Mouse (Mus musculus) adrenal gland, postnatal 36 days (tissue): ENCODE data around the gene Lrrc2. TPM values are rescaled to one million over a fixed set of nuclear protein-coding genes. Genes with fewer than 3 reads are reported as not detected.
A peak's percentile ranks its signal among the peaks of the same experiment; 100 is the strongest.

Source experiments
- DNase-seq, 2 experiments: peaks; one replicate each; pipeline ENCODE4 v3.0.0; 2021; ENCODE audit warnings: mixed read lengths in 1 of 2
- total RNA-seq, 2 experiments: library from RNA; stranded (reverse); gene quantifications; 2 replicates each; pipeline ENCODE4 v1.2.3; 2021

Lrrc2 gene
- total RNA-seq, 2 experiments from 2014 or later: 7.9 to 11.1 TPM

DNA sequence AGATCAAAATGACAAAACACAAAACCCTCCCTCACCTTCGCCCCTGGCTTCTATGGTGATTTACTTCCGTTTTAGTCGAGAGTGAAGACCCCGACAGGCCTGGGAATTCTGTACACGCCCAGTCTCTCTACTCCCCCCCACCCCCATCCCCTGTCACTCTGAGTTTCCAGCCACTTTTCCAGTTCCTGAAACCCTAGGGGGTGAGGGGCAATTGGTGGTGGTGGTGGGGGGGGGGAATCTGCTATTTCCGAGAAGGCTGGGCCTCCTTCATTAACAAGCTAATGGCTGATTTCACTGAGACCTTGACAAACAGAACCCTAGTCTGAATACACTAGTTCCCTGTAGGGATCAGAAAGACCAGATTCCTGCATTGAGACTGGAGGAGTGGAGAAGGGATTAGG is 4.1 kb upstream of the Lrrc2 start:
- DNase-seq: no peak

DNA sequence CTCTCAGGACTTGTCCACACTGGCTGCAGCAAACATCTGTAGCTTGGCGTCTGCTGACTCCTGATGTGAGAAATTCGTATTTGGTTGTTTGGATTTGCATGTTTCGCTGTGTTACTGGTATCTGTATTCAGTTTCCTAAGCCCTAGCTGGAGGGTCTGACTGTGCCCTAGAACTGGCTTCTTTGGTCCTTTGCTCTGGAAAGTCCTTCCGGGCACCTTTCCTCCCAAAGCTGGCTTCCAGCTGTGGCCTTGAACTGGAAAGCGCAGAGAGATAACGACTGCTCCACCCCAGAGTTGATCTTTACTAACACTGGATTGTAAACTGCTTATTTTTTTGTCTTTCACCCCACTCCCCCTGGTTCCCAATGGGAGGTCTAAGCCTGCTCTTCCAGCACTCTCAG is 3.4 kb upstream of the Lrrc2 start:
- DNase-seq: no peak

DNA sequence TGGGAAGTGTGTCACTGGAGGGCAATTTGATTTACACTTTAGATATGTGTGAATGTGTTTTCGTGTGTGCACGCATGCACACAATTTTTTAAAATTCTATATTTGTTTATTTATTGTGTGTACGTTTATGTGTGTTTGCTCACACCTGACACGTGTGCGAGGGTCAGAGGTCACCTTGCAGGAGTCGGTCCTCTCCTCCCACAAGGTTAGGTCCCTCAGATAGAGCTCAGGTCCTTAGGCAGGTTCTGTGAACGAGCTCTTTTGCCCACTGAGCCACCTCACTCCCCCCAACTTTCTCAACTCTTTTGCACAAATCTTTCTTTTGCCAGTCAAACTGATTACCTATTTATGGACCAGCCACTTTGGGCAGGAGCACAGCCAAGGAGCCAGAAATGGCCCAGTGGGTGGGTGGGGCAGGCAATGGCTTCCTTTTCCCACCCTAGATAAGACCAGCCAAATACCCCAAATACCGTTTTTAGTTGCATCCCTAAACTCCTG is 2.5 kb upstream of the Lrrc2 start:
- no peak for DNase-seq

DNA sequence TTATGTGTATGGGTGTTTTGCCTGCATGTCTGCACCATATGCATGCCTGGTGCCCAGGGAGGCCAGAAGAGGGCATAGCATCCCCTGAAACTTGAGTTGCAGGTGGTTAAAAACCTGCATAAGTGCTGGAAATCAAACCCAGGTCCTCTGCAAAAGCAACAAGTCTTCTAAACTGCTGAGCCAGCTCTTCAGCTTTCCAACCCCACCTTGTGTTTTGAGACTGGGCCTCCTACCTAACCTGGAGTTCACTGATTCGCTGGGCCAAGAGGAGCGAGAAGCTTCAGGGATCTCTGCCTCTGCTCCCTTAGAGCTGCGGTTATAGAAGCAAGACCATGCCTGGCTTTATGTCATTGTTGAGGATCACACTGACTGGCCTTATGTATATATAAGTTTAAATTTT is 1.2 kb upstream of the Lrrc2 start:
- no peak for DNase-seq

DNA sequence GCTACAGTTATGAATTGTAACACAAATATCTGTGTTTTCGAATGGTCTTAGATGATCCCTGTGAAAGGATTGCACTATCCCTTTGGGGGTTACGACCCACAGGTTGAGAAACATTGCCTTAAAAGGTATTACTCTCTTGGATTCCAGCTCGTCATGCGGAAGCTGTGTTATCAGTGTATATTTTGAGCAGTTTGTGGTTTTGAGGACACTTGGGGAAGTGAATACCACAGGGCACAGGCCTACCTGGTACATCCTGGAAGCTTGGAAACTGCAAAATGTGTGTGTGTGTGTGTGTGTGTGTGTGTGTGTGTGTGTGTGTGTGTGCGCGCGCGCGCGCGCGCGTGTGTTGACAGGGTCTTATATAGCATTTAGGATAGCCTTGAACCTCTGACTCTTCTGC is 521 bp downstream of the Lrrc2 start:
- DNase-seq: no peak

- DNase-seq: no peak
Measured at GRCm38 (mm10) chr9:110952398-110952797, 1.1 kb downstream of the Lrrc2 start.

DNA sequence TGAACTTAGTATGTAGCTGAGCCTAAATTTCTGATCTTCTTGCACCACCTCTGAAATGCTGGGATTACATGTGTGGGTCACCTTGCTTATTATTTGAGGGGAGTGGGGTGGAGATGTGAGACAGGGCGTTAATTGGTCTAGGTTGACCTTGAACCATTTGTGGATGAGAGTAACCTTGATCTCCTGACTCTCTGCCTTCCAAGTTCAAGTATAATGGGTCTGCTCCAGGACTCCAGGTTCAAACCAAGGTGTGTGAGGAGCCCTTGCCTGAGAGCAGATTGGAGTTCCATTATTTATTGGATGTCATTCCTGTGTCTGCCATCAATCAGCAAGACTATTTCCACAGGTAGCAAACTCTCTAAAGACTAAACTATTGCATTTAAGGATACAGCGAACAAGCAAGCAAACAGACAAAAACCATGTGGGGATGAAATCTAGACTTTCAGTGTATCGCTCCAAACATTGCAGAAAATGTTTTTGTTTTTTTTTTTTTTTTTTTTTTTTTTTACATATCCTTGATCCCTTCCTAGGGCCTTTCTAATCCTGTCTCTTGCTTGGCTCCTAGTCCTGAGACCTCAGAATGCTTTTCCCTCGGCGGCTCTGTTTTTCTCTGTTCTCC is 1.7 kb downstream of the Lrrc2 start:
- DNase-seq: no peak

DNA sequence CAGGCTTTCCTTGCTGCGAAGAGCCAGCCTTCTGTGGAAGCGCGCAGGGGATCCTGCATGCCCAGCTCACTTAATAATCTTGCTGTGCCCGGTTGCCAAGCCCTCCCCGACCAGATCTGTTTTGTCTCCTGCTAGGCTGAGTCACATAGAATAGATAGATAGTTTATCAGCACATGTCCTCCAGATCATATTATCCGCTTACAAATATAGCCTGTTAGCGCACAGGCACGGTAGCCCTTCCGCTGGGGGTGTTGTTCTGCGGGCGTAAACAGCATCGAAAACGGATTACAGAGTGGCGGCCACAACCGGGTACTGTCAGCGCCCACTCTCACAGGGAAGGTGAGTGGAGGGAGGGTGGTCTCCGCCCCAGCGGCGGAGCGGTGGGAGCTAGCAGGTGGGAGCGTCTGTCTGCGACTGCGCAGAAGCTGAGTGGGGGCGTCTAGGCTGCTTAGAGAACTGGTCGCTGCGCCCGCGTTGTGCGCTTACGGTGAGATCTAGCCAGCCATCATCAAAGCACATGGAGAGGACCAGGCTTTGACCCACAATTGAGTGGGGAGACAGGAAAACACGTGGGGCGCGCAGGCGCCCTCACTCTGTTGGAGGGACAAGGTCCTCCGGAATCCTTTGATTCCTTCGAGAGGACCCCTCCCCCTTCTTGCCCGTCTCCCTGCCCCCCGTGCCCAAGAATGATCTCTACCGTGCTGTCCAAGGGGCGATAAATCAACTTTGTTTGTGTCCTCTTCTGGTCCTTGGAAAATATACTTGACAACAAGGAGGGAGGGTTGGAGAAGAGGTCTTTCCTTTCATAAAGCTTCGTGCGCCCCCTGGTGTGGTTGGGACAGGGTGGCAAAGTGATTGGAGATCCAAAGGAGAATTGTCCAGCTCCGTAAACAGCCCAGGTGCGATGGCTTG is 2.5 kb downstream of the Lrrc2 start:
- peak; percentile 80 to 86 for DNase-seq

DNA sequence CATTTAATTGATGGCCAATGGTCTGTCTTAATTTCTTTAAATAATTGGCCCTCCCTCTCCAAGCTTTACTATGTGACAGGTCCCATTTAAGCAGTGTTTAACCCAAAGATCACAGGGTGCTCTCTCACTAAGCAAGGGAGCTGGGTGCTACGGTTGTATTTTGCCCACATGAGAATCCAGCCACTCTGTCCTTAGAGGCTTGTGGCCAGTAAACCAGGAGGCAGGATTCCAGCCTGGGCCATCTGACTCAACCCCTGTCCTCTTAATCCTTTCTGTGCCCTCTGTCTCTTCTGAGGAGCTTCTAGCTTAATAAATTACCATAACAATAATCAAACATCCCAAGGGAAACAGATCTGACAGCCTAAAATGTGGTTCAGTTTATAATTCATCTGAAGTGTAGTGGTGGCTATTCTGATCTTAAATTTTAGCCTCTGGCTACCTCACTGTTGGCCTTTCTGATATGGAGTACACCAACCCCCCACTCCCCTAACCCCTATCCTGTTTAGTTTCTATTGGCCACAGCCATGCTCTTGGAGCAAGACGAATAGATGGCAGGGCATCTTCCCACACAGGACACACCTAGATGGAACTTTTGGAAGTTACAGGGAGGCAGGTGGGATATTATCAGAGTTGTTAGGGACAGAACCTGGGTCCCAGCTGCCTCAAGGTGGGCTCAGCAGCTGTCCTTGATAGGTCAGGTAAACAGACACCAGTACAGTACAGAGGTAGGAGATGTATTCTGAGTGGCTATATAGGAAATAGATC is 3.5 kb downstream of the Lrrc2 start:
- no peak for DNase-seq

GRCm38 (mm10) chr9:110955962-110956361 is 4.6 kb downstream of the Lrrc2 start:
- DNase-seq: no peak

GRCm38 (mm10) chr9:110959669-110960068 is 8.3 kb downstream of the Lrrc2 start:
- DNase-seq: peak in 1 of 2 experiments; percentile 36

DNA sequence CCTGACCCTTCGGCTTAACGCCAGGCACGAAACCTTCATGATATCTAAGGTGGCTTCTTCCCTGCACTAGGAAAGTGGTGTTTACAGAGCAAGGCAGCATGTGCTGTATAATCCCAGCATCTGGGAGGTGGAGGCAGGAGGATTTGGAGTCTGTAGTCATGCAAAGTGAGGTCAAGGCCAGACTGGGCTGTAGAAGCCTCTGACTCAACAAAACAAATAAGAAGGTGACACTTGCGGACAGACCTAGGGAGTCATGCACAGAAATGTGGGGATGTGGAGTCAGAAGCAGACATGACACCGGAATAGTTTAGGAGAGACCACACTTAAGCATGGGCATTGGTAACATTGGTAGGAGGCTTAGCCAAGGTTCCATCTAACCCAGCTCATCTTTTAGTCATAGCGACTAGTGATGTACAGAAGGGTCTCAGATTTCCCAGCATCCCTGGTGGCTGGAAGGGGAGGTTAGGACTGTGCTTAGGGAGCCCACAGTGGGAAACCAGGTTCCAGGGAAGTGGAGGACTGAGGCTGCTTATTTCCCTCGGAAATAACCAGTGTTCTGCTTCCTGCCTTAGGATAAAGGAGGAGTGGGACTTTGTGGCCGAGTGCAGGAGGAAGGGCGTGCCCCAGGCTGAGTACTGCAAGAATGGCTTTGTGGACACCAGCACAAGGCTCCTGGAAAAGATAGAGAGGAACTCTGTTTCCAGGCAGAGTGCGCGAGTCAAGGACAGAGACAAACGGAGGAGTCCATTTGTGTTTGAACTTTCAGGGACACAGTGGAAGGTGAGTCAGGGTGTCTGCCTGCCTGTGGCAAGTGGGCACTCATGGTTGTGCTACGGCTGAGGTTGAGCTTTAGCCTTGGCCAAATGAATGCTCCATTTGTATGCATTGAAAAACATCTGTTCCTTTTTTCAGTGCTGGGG is 9.1 kb downstream of the Lrrc2 start:
- peak; percentile 59 to 70 for DNase-seq

DNA sequence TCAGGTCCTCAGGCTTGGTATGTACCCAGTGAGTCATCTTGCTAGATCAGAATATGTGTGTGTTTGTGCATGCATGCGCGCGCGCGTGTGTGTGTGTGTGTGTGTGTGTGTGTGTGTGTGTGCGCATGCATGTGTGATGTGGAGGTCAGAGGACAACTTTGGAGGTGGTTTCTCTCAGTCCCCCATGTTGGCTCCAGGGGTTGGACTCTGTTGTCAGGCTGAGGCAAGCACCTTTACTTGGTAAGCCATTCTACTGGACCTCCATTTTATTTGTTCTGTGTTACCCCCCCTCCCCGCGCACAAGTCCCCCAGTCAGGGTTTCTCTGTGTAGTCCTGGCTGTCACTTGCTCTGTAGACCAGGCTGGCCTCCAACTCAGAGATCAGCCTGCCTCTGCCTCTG is 10.0 kb downstream of the Lrrc2 start:
- DNase-seq: no peak

GRCm38 (mm10) chr9:110963566-110964115 is 12.3 kb downstream of the Lrrc2 start:
- DNase-seq: peak in 1 of 2 experiments; percentile 41

DNA sequence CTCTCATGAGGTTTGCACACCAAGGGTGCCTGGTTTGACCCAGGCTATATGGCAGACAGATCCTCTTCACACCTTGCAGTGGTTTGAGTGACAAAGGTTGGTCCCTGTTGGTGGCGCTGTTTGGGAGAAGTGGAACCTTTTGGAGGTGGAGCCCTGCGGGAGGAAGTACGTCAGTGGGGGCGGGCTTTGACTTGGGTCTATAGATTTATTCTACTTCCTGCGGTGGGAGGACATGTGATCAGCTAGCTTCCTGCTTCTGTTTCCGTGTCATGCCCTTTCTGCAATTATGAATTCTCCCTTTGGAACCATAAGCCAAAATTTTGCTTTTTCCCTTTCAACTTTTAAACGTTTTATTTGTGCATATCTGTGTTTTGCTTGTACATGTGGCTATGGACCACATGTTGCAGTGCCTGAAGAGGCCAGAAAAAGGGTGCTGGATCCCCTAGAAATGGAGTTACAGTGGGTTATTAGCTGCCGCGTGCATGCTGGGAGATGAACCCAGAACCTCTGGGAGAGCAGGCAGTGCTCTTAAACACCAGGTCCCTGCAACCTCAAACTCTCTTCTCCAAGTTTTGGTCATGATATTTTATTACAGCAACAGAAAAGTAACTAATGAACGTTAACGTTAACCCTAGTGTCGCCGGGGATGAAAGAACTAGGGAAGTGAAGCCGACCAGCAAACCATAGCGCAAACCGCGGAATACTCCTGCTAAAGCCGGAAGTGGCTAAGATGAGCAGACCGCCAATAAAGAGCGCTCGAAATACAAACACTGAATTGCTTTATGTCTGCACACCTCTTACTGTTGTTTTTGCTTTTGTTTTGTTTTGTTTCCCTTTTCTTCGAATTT is 13.9 kb downstream of the Lrrc2 start:
- no peak for DNase-seq

- no peak for DNase-seq
Measured at GRCm38 (mm10) chr9:110965910-110966231, 14.5 kb downstream of the Lrrc2 start.

GRCm38 (mm10) chr9:110979411-110979810 is 28.1 kb downstream of the Lrrc2 start:
- DNase-seq: no peak

DNA sequence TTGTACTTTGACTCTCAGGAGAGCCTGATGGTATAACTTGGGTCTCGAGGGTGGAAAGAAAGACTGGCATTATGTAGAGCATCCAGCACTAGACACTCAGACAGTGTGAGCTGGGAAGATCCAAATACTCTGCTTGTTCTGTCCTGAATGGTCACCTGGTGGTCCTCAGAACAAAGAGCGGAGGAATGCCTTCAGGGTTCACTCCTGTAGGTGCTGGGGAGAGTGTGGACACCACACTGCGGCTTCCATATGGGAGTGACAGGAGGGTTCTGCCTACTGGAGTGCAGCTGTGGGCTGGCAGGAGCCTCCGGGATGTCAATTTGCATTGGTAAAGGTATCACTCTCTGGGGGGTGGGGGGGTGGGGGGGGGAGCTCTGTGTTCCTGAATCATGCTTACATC is 31.0 kb downstream of the Lrrc2 start:
- DNase-seq: no peak

DNA sequence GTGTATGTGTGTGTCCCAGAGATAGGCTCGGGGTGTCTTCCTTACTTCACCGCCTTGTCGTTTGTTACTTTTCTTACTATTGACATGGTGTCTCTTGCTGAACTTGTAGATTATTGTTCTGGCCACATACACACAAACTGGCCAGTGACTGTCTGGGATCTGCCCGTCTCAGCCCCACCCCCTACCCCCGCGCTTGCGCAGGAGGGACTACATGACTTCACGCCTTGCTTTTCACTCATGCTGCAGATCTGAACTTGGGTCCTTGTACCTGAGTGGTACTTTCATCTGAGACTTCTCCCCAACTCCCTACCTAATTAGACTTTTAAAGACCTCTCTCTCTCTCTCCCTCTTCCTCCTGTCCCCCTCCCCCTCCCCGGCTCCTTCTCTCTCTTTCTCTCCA is 32.8 kb downstream of the Lrrc2 start:
- no peak for DNase-seq

DNA sequence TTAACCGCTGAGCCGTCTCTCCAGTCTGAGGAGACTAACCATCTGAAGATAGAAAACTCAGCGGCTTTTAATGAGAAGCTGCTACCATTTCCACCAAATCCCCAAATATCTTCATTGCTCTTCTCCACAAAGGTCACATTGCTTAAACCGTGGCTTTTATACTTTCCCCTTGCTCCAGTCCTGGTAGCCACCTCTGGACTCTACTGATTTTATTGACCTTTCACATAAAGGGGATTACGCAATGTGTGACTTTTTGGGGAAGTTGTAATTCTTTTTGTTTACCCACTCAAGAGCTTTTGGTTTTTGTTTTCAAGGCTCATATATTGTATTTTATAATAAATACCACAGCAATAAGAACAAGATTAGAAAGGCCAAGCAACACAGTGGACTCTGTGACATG is 34.2 kb downstream of the Lrrc2 start:
- DNase-seq: no peak
